Mouse (Mus musculus) cerebellum, adult 2 months (tissue): ENCODE data around the gene Gramd1a.

Experiments
- CTCF ChIP-seq: fragments of 200-500 bp; IDR thresholded peaks from 2 replicates; pipeline ENCODE4 v1.5.1; 2011; ENCODE audit warnings: low read depth, mild to moderate bottlenecking, control low read depth, low read length, moderate library complexity, borderline replicate concordance; ENCODE audit not compliant: insufficient read depth
- POLR2A ChIP-seq: fragments of 200-500 bp; IDR thresholded peaks from 2 replicates; pipeline ENCODE4 v1.6.1; 2011; ENCODE audit warnings: low read length, control low read depth, borderline replicate concordance; ENCODE audit not compliant: insufficient read depth

GRCm38 (mm10) chr7:31099612-31099982 is 56.1 kb downstream of the Gramd1a start:
- TF ChIP-seq POLR2A (no peak), CTCF (no peak)
